Mouse (Mus musculus) intestine, postnatal 0 days (tissue): ENCODE results near the gene Pop5. TPM values are rescaled to one million over a fixed set of nuclear protein-coding genes. Genes with fewer than 3 reads are reported as not detected.
A peak's percentile ranks its signal among the peaks of the same experiment; 100 is the strongest.

Source experiments
- ATAC-seq: fragments of 200-750 bp; cut with Nextera tagmentation; 2 replicates; pipeline ENCODE4 v1.8.0; 2017; ENCODE audit warnings: mild to moderate bottlenecking, moderate TSS enrichment, moderate library complexity
- H3K27ac ChIP-seq: fragments of 300-500 bp; sonication (generic); 2 replicates; pipeline ENCODE4 v1.5.1; 2014; ENCODE audit warnings: mild to moderate bottlenecking, low read depth, low read length, moderate library complexity
- H3K27me3 ChIP-seq: fragments of 300-500 bp; sonication (generic); replicated peaks from 2 replicates; pipeline ENCODE4 v1.6.1; 2014; ENCODE audit warnings: low read length, mixed read lengths; ENCODE audit not compliant: control insufficient read depth, insufficient read depth
- H3K36me3 ChIP-seq: fragments of 300-500 bp; sonication (generic); 2 replicates; pipeline ENCODE4 v1.6.1; 2014; ENCODE audit warnings: mild to moderate bottlenecking, moderate library complexity; ENCODE audit not compliant: control insufficient read depth, insufficient read depth
- H3K4me1 ChIP-seq: fragments of 300-500 bp; sonication (generic); replicated peaks from 2 replicates; pipeline ENCODE4 v1.6.1; 2014; ENCODE audit warnings: antibody characterized with exemption, low read length, mixed read lengths; ENCODE audit not compliant: control insufficient read depth, insufficient read depth
- H3K4me2 ChIP-seq: fragments of 300-500 bp; sonication (generic); replicated peaks from 2 replicates; pipeline ENCODE4 v1.6.1; 2014; ENCODE audit warnings: low read depth, mild to moderate bottlenecking, moderate library complexity
- H3K4me3 ChIP-seq: fragments of 300-500 bp; sonication (generic); 2 replicates; pipeline ENCODE4 v1.5.1; 2014; ENCODE audit warnings: low read depth, low read length
- H3K9ac ChIP-seq: fragments of 300-500 bp; sonication (generic); 2 replicates; pipeline ENCODE4 v1.6.1; 2014; ENCODE audit warnings: mild to moderate bottlenecking, low read depth, low read length
- H3K9me3 ChIP-seq: fragments of 300-500 bp; sonication (generic); 2 replicates; pipeline ENCODE4 v1.6.1; 2016; ENCODE audit warnings: mixed run types; ENCODE audit not compliant: control insufficient read depth
- CTCF ChIP-seq: sonication (generic); IDR thresholded peaks from 2 replicates; pipeline ENCODE4 v1.5.1; 2016; ENCODE audit warnings: low read depth, mild to moderate bottlenecking, control low read depth, antibody characterized with exemption, moderate library complexity
- WGBS: fragments of 180-500 bp; shearing (Covaris S2); extraction: QIAGEN DNeasy Blood & Tissue Kit; methylation state at CpG from one replicate; pipeline ENCODE4 v1.1.7; 2014; 5-methylcytosine and 5-hydroxymethylcytosine counted together
- polyA plus RNA-seq: library from polyadenylated mRNA; unstranded; fragments of >200 nt; fragmentation: Nextera tagmentation; extraction: Ambion mirVana; gene quantifications from 2 replicates; pipeline ENCODE4 v1.2.1, GENCODE M21; 2015

Pop5 gene
- polyA plus RNA-seq = 75.7 and 77.1 TPM in 2 replicates

DNA sequence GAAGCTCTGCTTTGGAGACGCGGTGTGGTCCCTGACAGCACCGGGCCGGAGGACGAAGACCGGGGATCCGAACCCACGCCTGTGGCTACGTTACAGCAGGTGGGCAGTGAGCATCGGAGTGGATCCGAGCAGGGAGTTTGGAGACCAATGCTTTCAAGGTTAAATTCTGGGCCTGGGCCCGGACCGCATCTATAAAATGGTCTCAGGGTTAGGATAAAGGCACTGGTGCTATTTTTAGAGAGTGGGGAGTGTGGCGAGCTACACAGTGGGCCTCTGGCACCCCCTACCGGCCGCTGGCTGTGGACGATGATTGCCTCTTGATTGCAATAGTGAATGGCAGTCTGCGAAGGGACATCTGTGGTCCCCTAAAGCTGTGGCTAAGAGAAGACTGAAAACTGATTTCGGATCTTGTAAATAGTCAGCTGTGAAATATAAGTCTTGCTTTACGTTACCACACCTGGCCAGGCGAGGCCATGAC is at the start of gene Pop5:
Gene Pop5, plus strand, starts transcription at position 51 of the 478 bp plus-strand sequence.
- Histone ChIP-seq H3K4me2 (peak within 1 kb of the TSS; percentile 75), H3K36me3 (peaks cover 9% of the 10 kb centered on the region), H3K9me3 (no peaks in the 10 kb centered on the region), H3K27ac (no peak within 1 kb of the TSS), H3K9ac (peak within 1 kb of the TSS; percentile 40), H3K4me3 (peak within 1 kb of the TSS; percentile 45), H3K4me1 (no peaks in the 10 kb centered on the region), H3K27me3 (no peaks in the 10 kb centered on the region)
- ATAC-seq = peak; percentile 42
- peak; percentile 96 for TF ChIP-seq CTCF
- WGBS = 2% methylated on average over 21 of the region's 21 CpGs

DNA sequence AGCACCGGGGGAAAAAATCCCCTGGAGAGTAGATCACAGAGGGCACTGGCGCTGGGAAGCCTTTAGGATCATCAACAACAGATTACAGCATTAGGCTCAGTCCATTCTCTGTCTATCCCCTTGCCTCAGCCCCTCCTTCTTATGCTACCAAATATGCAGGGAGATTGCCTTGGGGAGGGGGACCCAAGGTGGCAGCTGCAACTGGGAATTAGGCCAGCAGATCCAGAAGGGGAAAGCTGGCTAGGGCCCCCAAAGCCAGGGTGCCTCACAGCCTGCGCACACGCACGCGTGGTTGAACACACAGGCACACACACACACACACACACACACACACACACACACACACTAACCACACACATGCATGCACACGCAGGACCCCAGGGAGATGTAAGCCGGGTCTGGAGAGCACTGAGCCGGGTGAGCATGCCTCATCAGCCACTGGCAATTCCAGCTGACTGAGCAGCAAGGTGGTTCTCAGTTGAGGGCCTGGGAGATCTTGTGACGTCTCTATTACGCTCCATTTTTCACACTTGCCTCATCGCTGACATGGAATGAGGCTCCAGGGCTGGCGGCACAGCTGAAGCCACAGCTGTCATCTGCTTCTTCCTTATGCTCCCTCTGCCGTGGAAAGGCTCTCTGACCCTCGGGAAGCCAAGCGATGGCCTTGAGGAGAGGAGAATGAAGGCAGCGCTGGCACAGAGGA is 49.1 kb upstream of the Pop5 start:
- H3K36me3 ChIP-seq = no peaks in the 10 kb centered on the region
- H3K9me3 ChIP-seq = no peaks in the 10 kb centered on the region
- no peak for TF ChIP-seq CTCF
- no peak for ATAC-seq
- no peak overlapping the region for H3K27ac ChIP-seq
- peaks cover 31% of the 10 kb centered on the region for H3K27me3 ChIP-seq
- H3K4me3 ChIP-seq = no peak overlapping the region
- WGBS = 47% methylated on average over 17 of the region's 17 CpGs
- no peaks in the 10 kb centered on the region for H3K4me1 ChIP-seq
- H3K9ac ChIP-seq = no peak overlapping the region
- peak overlapping the region; percentile 25; the same call in 1 of the 2 replicates for H3K4me2 ChIP-seq

- ATAC-seq = peak; percentile 64
- no peak overlapping the region for H3K4me3 ChIP-seq
These were observed 48.2 kb upstream of the Pop5 start for GRCm38 (mm10) chr5:115187188-115188131.

DNA sequence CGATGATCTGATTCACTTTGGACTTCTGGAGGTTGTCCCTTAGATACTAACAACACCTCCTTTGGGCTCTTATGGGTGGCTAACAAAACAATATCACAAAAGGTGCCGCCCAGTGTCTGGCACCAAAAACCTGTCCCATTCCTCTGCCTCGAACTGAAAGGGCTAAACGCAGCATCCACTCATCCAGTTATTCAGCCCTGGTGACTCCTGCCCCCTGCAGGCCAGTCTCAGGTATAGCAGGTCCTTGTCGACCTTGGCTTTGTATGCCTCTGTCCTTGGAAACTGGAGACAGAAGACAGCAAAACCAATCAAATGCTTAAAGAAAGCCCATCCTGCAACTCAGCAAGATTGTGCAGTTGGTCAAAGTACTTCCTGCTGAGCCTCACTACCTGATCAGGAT is 46.8 kb upstream of the Pop5 start:
- Histone ChIP-seq H3K27me3 (peaks cover 54% of the 10 kb centered on the region), H3K4me1 (peaks cover 5% of the 10 kb centered on the region), H3K9me3 (no peaks in the 10 kb centered on the region), H3K4me3 (no peak overlapping the region), H3K4me2 (no peak overlapping the region), H3K36me3 (no peaks in the 10 kb centered on the region), H3K9ac (no peak overlapping the region), H3K27ac (no peak overlapping the region)
- ATAC-seq = no peak
- 45% methylated on average over 5 of the region's 5 CpGs for WGBS
- peak; percentile 86 for TF ChIP-seq CTCF

More at GRCm38 (mm10) chr5:115187188-115188131, 48.2 kb upstream of the Pop5 start:
- 16% methylated on average over 26 of the region's 26 CpGs for WGBS
- no peaks in the 10 kb centered on the region for H3K9me3 ChIP-seq
- H3K9ac ChIP-seq = no peak overlapping the region
- no peaks in the 10 kb centered on the region for H3K4me1 ChIP-seq
- TF ChIP-seq CTCF = peak; percentile 95
- H3K27ac ChIP-seq = no peak overlapping the region
- H3K27me3 ChIP-seq = peaks cover 41% of the 10 kb centered on the region
- H3K4me2 ChIP-seq = peak overlapping the region; percentile 39
- H3K36me3 ChIP-seq = no peaks in the 10 kb centered on the region

GRCm38 (mm10) chr5:115190081-115190480 is 45.6 kb upstream of the Pop5 start:
- no peak overlapping the region for H3K4me2 ChIP-seq
- H3K9ac ChIP-seq = no peak overlapping the region
- H3K4me1 ChIP-seq = peaks cover 5% of the 10 kb centered on the region
- no peaks in the 10 kb centered on the region for H3K36me3 ChIP-seq
- no peak for TF ChIP-seq CTCF
- no peak overlapping the region for H3K4me3 ChIP-seq
- no peak overlapping the region for H3K27ac ChIP-seq
- WGBS = 80% methylated on average over 12 of the region's 12 CpGs
- no peak for ATAC-seq
- H3K27me3 ChIP-seq = peaks cover 66% of the 10 kb centered on the region
- H3K9me3 ChIP-seq = no peaks in the 10 kb centered on the region
